Mouse (Mus musculus) hindbrain, embryonic 16.5 days (tissue): ENCODE measurements around the gene Ppp4r1. TPM values are rescaled to one million over a fixed set of nuclear protein-coding genes. Genes with fewer than 3 reads are reported as not detected.

ENCODE experiments used
- ATAC-seq: fragments of 200-750 bp; cut with Nextera tagmentation; 2 replicates; pipeline ENCODE4 v1.8.0; 2017; ENCODE audit warnings: moderate TSS enrichment, moderate library complexity
- H3K27ac ChIP-seq: fragments of 300-500 bp; sonication (generic); 2 replicates; pipeline ENCODE4 v1.5.1; 2014; ENCODE audit warnings: low read depth, mild to moderate bottlenecking, control low read depth, low read length, moderate library complexity
- H3K27me3 ChIP-seq: fragments of 300-500 bp; sonication (generic); replicated peaks from 2 replicates; pipeline ENCODE4 v1.6.1; 2014; ENCODE audit warnings: low read length; ENCODE audit not compliant: control insufficient read depth, insufficient read depth
- H3K36me3 ChIP-seq: fragments of 300-500 bp; sonication (generic); 2 replicates; pipeline ENCODE4 v1.6.1; 2014; ENCODE audit warnings: mild to moderate bottlenecking, low read length, moderate library complexity, mixed read lengths; ENCODE audit not compliant: control insufficient read depth, insufficient read depth
- H3K4me1 ChIP-seq: fragments of 300-500 bp; sonication (generic); 2 replicates; pipeline ENCODE4 v1.6.1; 2014; ENCODE audit warnings: low read depth, low read length; ENCODE audit not compliant: control insufficient read depth, insufficient read depth
- H3K4me2 ChIP-seq: fragments of 300-500 bp; sonication (generic); 2 replicates; pipeline ENCODE4 v1.6.1; 2014; ENCODE audit warnings: mild to moderate bottlenecking, low read length, control low read depth, moderate library complexity
- H3K4me3 ChIP-seq: fragments of 300-500 bp; sonication (generic); 2 replicates; pipeline ENCODE4 v1.5.1; 2014; ENCODE audit warnings: mild to moderate bottlenecking, low read length, control low read depth, moderate library complexity
- H3K9ac ChIP-seq: fragments of 300-500 bp; sonication (generic); 2 replicates; pipeline ENCODE4 v1.6.1; 2014; ENCODE audit warnings: low read depth, mild to moderate bottlenecking, control low read depth, low read length, moderate library complexity
- H3K9me3 ChIP-seq: fragments of 300-500 bp; sonication (generic); 2 replicates; pipeline ENCODE4 v1.6.1; 2014; ENCODE audit warnings: mild to moderate bottlenecking, low read length, moderate library complexity; ENCODE audit not compliant: control insufficient read depth
- WGBS: fragments of 180-500 bp; shearing (Covaris S2); extraction: QIAGEN DNeasy Blood & Tissue Kit; methylation state at CpG from one replicate; pipeline ENCODE4 v1.1.7; 2014; 5-methylcytosine and 5-hydroxymethylcytosine counted together
- polyA plus RNA-seq: library from polyadenylated mRNA; unstranded; fragments of >200 nt; fragmentation: Nextera tagmentation; extraction: Ambion mirVana; gene quantifications from 2 replicates; pipeline ENCODE4 v1.2.1, GENCODE M21; 2015

Ppp4r1 gene
- polyA plus RNA-seq, 1 experiment from 2014 or later, result 37.1 TPM

- Histone ChIP-seq H3K27ac (peak overlapping the region; percentile 99), H3K4me2 (peak overlapping the region; percentile 71), H3K9ac (peak overlapping the region; percentile 100), H3K36me3 (no peaks in the 10 kb centered on the region), H3K9me3 (no peaks in the 10 kb centered on the region), H3K4me1 (peaks cover 13% of the 10 kb centered on the region), H3K27me3 (no peaks in the 10 kb centered on the region), H3K4me3 (peak overlapping the region; percentile 97)
- peak; percentile 71 for ATAC-seq
- 0% methylated on average over 30 of the region's 135 CpGs for WGBS
Observed at GRCm38 (mm10) chr17:65783182-65784161, 1.1 kb downstream of the Ppp4r1 start.

- peak overlapping the region; percentile 97 for H3K4me3 ChIP-seq
- no peaks in the 10 kb centered on the region for H3K27me3 ChIP-seq
- no peak overlapping the region for H3K27ac ChIP-seq
- H3K4me1 ChIP-seq, result peaks cover 15% of the 10 kb centered on the region
- ATAC-seq, result no peak
- peak overlapping the region; percentile 71 for H3K4me2 ChIP-seq
- no peaks in the 10 kb centered on the region for H3K9me3 ChIP-seq
- 0 out of 2 replicates have a peak overlapping the region, but pooled peaks have one; percentile 2 for H3K9ac ChIP-seq
- WGBS, result 64% methylated on average over 8 of the region's 8 CpGs
- no peaks in the 10 kb centered on the region for H3K36me3 ChIP-seq
Observed at GRCm38 (mm10) chr17:65784610-65785140, 2.3 kb downstream of the Ppp4r1 start.

- H3K36me3 ChIP-seq, result no peaks in the 10 kb centered on the region
- H3K4me1 ChIP-seq, result peaks cover 15% of the 10 kb centered on the region
- H3K4me3 ChIP-seq, result no peak overlapping the region
- ATAC-seq, result no peak
- no peak overlapping the region for H3K9ac ChIP-seq
- no peaks in the 10 kb centered on the region for H3K9me3 ChIP-seq
- no peak overlapping the region for H3K27ac ChIP-seq
- H3K4me2 ChIP-seq, result no peak overlapping the region
- H3K27me3 ChIP-seq, result no peaks in the 10 kb centered on the region
Observed at GRCm38 (mm10) chr17:65785707-65786106, 3.3 kb downstream of the Ppp4r1 start.

- no peak for ATAC-seq
- Histone ChIP-seq H3K27me3 (no peaks in the 10 kb centered on the region), H3K9ac (no peak overlapping the region), H3K9me3 (no peaks in the 10 kb centered on the region), H3K4me1 (peaks cover 17% of the 10 kb centered on the region), H3K4me3 (no peak overlapping the region), H3K4me2 (no peak overlapping the region), H3K36me3 (no peaks in the 10 kb centered on the region), H3K27ac (no peak overlapping the region)
- 80% methylated on average over 7 of the region's 7 CpGs for WGBS
Observed at GRCm38 (mm10) chr17:65786225-65786624, 3.9 kb downstream of the Ppp4r1 start.

GRCm38 (mm10) chr17:65787261-65787660 lies 4.9 kb downstream of the Ppp4r1 start:
- H3K4me3 ChIP-seq, result no peak overlapping the region
- H3K4me1 ChIP-seq, result peaks cover 15% of the 10 kb centered on the region
- H3K27me3 ChIP-seq, result no peaks in the 10 kb centered on the region
- no peaks in the 10 kb centered on the region for H3K9me3 ChIP-seq
- 86% methylated on average over 4 of the region's 4 CpGs for WGBS
- H3K4me2 ChIP-seq, result no peak overlapping the region
- H3K9ac ChIP-seq, result no peak overlapping the region
- no peak overlapping the region for H3K27ac ChIP-seq
- no peak for ATAC-seq
- no peaks in the 10 kb centered on the region for H3K36me3 ChIP-seq

GRCm38 (mm10) chr17:65788542-65789291 lies 6.3 kb downstream of the Ppp4r1 start:
- 82% methylated on average over 12 of the region's 12 CpGs for WGBS
- no peak for ATAC-seq

GRCm38 (mm10) chr17:65789576-65789975 lies 7.2 kb downstream of the Ppp4r1 start:
- Histone ChIP-seq H3K27ac (no peak overlapping the region), H3K9ac (no peak overlapping the region), H3K4me2 (no peak overlapping the region), H3K4me1 (peaks cover 12% of the 10 kb centered on the region), H3K4me3 (no peak overlapping the region), H3K27me3 (no peaks in the 10 kb centered on the region), H3K36me3 (no peaks in the 10 kb centered on the region), H3K9me3 (no peaks in the 10 kb centered on the region)
- ATAC-seq, result no peak
- 93% methylated on average over 6 of the region's 6 CpGs for WGBS

More at GRCm38 (mm10) chr17:65788542-65789291, 6.3 kb downstream of the Ppp4r1 start:
- Histone ChIP-seq H3K27ac (no peak overlapping the region), H3K4me1 (peaks cover 15% of the 10 kb centered on the region), H3K4me2 (no peak overlapping the region), H3K9ac (no peak overlapping the region), H3K36me3 (no peaks in the 10 kb centered on the region), H3K27me3 (no peaks in the 10 kb centered on the region), H3K9me3 (no peaks in the 10 kb centered on the region), H3K4me3 (no peak overlapping the region)

GRCm38 (mm10) chr17:65791161-65791560 lies 8.8 kb downstream of the Ppp4r1 start:
- H3K27me3 ChIP-seq, result no peaks in the 10 kb centered on the region
- H3K4me2 ChIP-seq, result no peak overlapping the region
- H3K36me3 ChIP-seq, result no peaks in the 10 kb centered on the region
- 67% methylated on average over 2 of the region's 2 CpGs for WGBS
- ATAC-seq, result no peak
- no peak overlapping the region for H3K9ac ChIP-seq
- peaks cover 5% of the 10 kb centered on the region for H3K4me1 ChIP-seq
- no peaks in the 10 kb centered on the region for H3K9me3 ChIP-seq
- no peak overlapping the region for H3K27ac ChIP-seq
- H3K4me3 ChIP-seq, result no peak overlapping the region
